Mouse (Mus musculus) cerebral cortex, adult 2 months (tissue): Measurements from ENCODE around the gene Def6.

Experiments
- WGBS: fragments of 180-500 bp; shearing (Covaris S2); methylation state at CpG from one replicate; pipeline ENCODE4 v1.1.7; 2018; 5-methylcytosine and 5-hydroxymethylcytosine counted together

The Def6 gene

GRCm38 (mm10) chr17:28272837-28273236 lies 65.3 kb downstream of the Def6 start:
- WGBS, result 89% methylated on average over 6 of the region's 6 CpGs

- WGBS, result 86% methylated on average over 3 of the region's 3 CpGs
Observed at GRCm38 (mm10) chr17:28274739-28275138, 67.2 kb downstream of the Def6 start.

GRCm38 (mm10) chr17:28277226-28277625 lies 69.6 kb downstream of the Def6 start:
- 90% methylated on average over 14 of the region's 14 CpGs for WGBS

GRCm38 (mm10) chr17:28277721-28278120 lies 70.1 kb downstream of the Def6 start:
- 62% methylated on average over 10 of the region's 10 CpGs for WGBS

- WGBS, result 85% methylated on average over 3 of the region's 3 CpGs
Observed at GRCm38 (mm10) chr17:28278156-28278555, 70.6 kb downstream of the Def6 start.
